Mouse (Mus musculus) layer of hippocampus, postnatal 36 days (tissue): ENCODE results near the gene E2f4. TPM values are rescaled to one million over a fixed set of nuclear protein-coding genes. Genes with fewer than 3 reads are reported as not detected.
A peak's percentile ranks its signal among the peaks of the same experiment; 100 is the strongest.

Experiments
- DNase-seq, 2 experiments: peaks; one replicate each; pipeline ENCODE4 v3.0.0; 2022
- total RNA-seq, 2 experiments: library from RNA; stranded (reverse); gene quantifications; 2 replicates each; pipeline ENCODE4 v1.2.3; 2021

The E2f4 gene
- total RNA-seq, 2 experiments from 2014 or later = 35.3 to 36.7 TPM

GRCm38 (mm10) chr8:105295256-105295655 lies 2.2 kb upstream of the E2f4 start:
- no peak for DNase-seq

GRCm38 (mm10) chr8:105295895-105296573 lies 1.4 kb upstream of the E2f4 start, which contains the start of gene Exoc3l:
TSS of gene Exoc3l (minus strand) at chr8:105296101.
- no peak for DNase-seq

GRCm38 (mm10) chr8:105298351-105299252 lies 1.1 kb downstream of the E2f4 start:
- DNase-seq = no peak

- DNase-seq = no peak
Measured at GRCm38 (mm10) chr8:105299962-105300361, 2.5 kb downstream of the E2f4 start.

- no peak for DNase-seq
Measured at GRCm38 (mm10) chr8:105303396-105303795, 5.9 kb downstream of the E2f4 start.

- no peak for DNase-seq
Measured at GRCm38 (mm10) chr8:105303874-105304273, 6.4 kb downstream of the E2f4 start.

- DNase-seq = no peak
Measured at GRCm38 (mm10) chr8:105304325-105305210, 7.1 kb downstream of the E2f4 start.

- peak in 1 of 2 experiments; percentile 40 for DNase-seq
Measured at GRCm38 (mm10) chr8:105305211-105306145, 8.0 kb downstream of the E2f4 start, which contains the start of gene Elmo3. TSS of gene Elmo3 (plus strand) at chr8:105305601.

GRCm38 (mm10) chr8:105306146-105306691 lies 8.8 kb downstream of the E2f4 start:
- no peak for DNase-seq

- no peak for DNase-seq
Measured at GRCm38 (mm10) chr8:105307670-105308069, 10.2 kb downstream of the E2f4 start.

- DNase-seq = no peak
Measured at GRCm38 (mm10) chr8:105308428-105308827, 11.0 kb downstream of the E2f4 start.

- no peak for DNase-seq
Measured at GRCm38 (mm10) chr8:105309142-105309847, 11.8 kb downstream of the E2f4 start.

GRCm38 (mm10) chr8:105310118-105310517 lies 12.7 kb downstream of the E2f4 start:
- DNase-seq = no peak

GRCm38 (mm10) chr8:105311718-105312117 lies 14.3 kb downstream of the E2f4 start:
- no peak for DNase-seq

GRCm38 (mm10) chr8:105312891-105313481 lies 15.5 kb downstream of the E2f4 start:
- DNase-seq = no peak

GRCm38 (mm10) chr8:105313622-105314402 lies 16.3 kb downstream of the E2f4 start:
- DNase-seq = no peak

GRCm38 (mm10) chr8:105315073-105315769 lies 17.8 kb downstream of the E2f4 start:
- DNase-seq = no peak

- no peak for DNase-seq
Measured at GRCm38 (mm10) chr8:105317941-105318340, 20.5 kb downstream of the E2f4 start.
